Mouse (Mus musculus) splenic B cell, adult 2 months (primary cell): Measurements from ENCODE around the gene Jdp2.
"Not testable (repeated sequence)": the region's sequence is repeated elsewhere in the genome, so short reads cannot be mapped to it uniquely, and the experiment has no call there.

ENCODE experiments used
- DNase-seq: peaks from one replicate; pipeline ENCODE4 v3.0.0-alpha.2; 2011; ENCODE audit warnings: low read depth, low spot score
- H3K27me3 ChIP-seq: 2 replicates; pipeline ENCODE4 v1.6.1; 2012; ENCODE audit warnings: mild to moderate bottlenecking, low read length, moderate library complexity, mixed read lengths; ENCODE audit not compliant: control insufficient read depth, poor library complexity, insufficient read depth, severe bottlenecking
- H3K36me3 ChIP-seq: 2 replicates; pipeline ENCODE4 v1.6.1; 2012; ENCODE audit warnings: mild to moderate bottlenecking, low read length, moderate library complexity, mixed read lengths; ENCODE audit not compliant: control insufficient read depth, poor library complexity, insufficient read depth, severe bottlenecking

Jdp2 gene

GRCm38 (mm10) chr12:85638541-85639325 lies 39.9 kb downstream of the Jdp2 start:
- Histone ChIP-seq H3K27me3 (no peaks in the 10 kb centered on the region), H3K36me3 (no peaks in the 10 kb centered on the region)
- no peak for DNase-seq

GRCm38 (mm10) chr12:85639326-85640008 lies 40.6 kb downstream of the Jdp2 start:
- H3K36me3 ChIP-seq: no peaks in the 10 kb centered on the region
- no peaks in the 10 kb centered on the region for H3K27me3 ChIP-seq
- no peak for DNase-seq

GRCm38 (mm10) chr12:85640852-85641563 lies 42.2 kb downstream of the Jdp2 start:
- no peaks in the 10 kb centered on the region for H3K36me3 ChIP-seq
- DNase-seq: no peak
- no peaks in the 10 kb centered on the region for H3K27me3 ChIP-seq

- no peaks in the 10 kb centered on the region for H3K27me3 ChIP-seq
- H3K36me3 ChIP-seq: no peaks in the 10 kb centered on the region
- DNase-seq: no peak
These were observed 42.7 kb downstream of the Jdp2 start for GRCm38 (mm10) chr12:85641564-85641931.

GRCm38 (mm10) chr12:85643735-85644134 lies 44.9 kb downstream of the Jdp2 start:
- no peak for DNase-seq
- H3K27me3 ChIP-seq: no peaks in the 10 kb centered on the region
- H3K36me3 ChIP-seq: no peaks in the 10 kb centered on the region

- peak; percentile 46 for DNase-seq
- Histone ChIP-seq H3K36me3 (no peaks in the 10 kb centered on the region), H3K27me3 (no peaks in the 10 kb centered on the region)
These were observed 46.8 kb downstream of the Jdp2 start for GRCm38 (mm10) chr12:85645664-85646063.

- DNase-seq: peak; percentile 27
- no peaks in the 10 kb centered on the region for H3K36me3 ChIP-seq
- H3K27me3 ChIP-seq: no peaks in the 10 kb centered on the region
These were observed 48.5 kb downstream of the Jdp2 start for GRCm38 (mm10) chr12:85647346-85647745.

GRCm38 (mm10) chr12:85647955-85648354 lies 49.1 kb downstream of the Jdp2 start:
- DNase-seq: no peak
- H3K27me3 ChIP-seq: no peaks in the 10 kb centered on the region
- no peaks in the 10 kb centered on the region for H3K36me3 ChIP-seq

GRCm38 (mm10) chr12:85659319-85659718 lies 60.5 kb downstream of the Jdp2 start:
- no peaks in the 10 kb centered on the region for H3K27me3 ChIP-seq
- DNase-seq: no peak
- H3K36me3 ChIP-seq: no peaks in the 10 kb centered on the region

- H3K27me3 ChIP-seq: no peaks in the 10 kb centered on the region
- H3K36me3 ChIP-seq: no peaks in the 10 kb centered on the region
- peak; percentile 45 for DNase-seq
These were observed 62.0 kb downstream of the Jdp2 start for GRCm38 (mm10) chr12:85660855-85661254.

- H3K36me3 ChIP-seq, H3K27me3 ChIP-seq, DNase-seq: not testable (repeated sequence)
These were observed 63.4 kb downstream of the Jdp2 start for GRCm38 (mm10) chr12:85662232-85662631.

- peak; percentile 76 for DNase-seq
- no peaks in the 10 kb centered on the region for H3K27me3 ChIP-seq
- H3K36me3 ChIP-seq: no peaks in the 10 kb centered on the region
These were observed 64.1 kb downstream of the Jdp2 start for GRCm38 (mm10) chr12:85662896-85663295.

- Histone ChIP-seq H3K36me3 (no peaks in the 10 kb centered on the region), H3K27me3 (no peaks in the 10 kb centered on the region)
- DNase-seq: no peak
These were observed 67.3 kb downstream of the Jdp2 start for GRCm38 (mm10) chr12:85666112-85666511.

GRCm38 (mm10) chr12:85667071-85667470 lies 68.2 kb downstream of the Jdp2 start:
- DNase-seq: no peak

GRCm38 (mm10) chr12:85668696-85669095 lies 69.9 kb downstream of the Jdp2 start:
- no peaks in the 10 kb centered on the region for H3K36me3 ChIP-seq
- no peak for DNase-seq
- H3K27me3 ChIP-seq: no peaks in the 10 kb centered on the region

More at GRCm38 (mm10) chr12:85667071-85667470, 68.2 kb downstream of the Jdp2 start:
- Histone ChIP-seq H3K27me3 (no peaks in the 10 kb centered on the region), H3K36me3 (no peaks in the 10 kb centered on the region)
